Comparison of ENCODE assay signal across 49 mouse cellular contexts in the genomic region with DNA sequence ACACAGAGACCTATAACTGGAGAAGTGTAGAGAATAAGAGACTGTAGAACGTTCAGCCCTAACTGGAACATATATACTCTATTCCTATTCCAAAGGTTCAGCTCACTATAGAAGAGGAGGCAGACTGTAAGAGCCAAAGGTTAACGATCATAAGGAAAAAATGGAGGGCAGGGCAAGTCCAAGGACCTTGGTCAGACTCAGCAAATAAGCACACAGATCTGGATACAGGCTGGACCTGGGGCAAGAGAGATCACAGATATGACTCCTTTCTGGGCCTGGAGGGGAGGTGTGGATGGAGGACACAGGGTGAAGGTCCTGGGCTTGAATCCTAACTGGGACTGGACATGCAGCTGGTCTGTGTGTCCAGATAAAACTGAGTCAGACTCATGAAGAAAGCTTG. TPM values are rescaled to one million over a fixed set of nuclear protein-coding genes. Genes with fewer than 3 reads are reported as not detected.
"Had no signal": no experiment of that assay in that cellular context is flagged by ENCODE, and none has a peak within 500 bp of the region (broad histone marks: within the 10 kb centered on the region; RNA-seq: fewer than 3 reads in every experiment).

No protein-coding gene starts in this region.

- DNase-seq: heart, postnatal 10 days; heart, postnatal 14 days; heart, postnatal 36 days; heart, postnatal 4 days; kidney, adult 11 months; kidney, adult 18-20 months; kidney, adult 2 months; kidney, adult 8-10 months; kidney, adult 9 months; kidney, postnatal 10 days; kidney, postnatal 14 days; kidney, postnatal 25 days; kidney, postnatal 36 days; kidney, postnatal 4 days; layer of hippocampus, adult 9-11 months; layer of hippocampus, postnatal 36 days had no signal

- H3K27ac ChIP-seq: heart, embryonic 10.5 days; heart, embryonic 13.5 days; heart, embryonic 15.5 days; hindbrain, embryonic 10.5 days; hindbrain, embryonic 12.5 days; hindbrain, embryonic 13.5 days; hindbrain, embryonic 14.5 days; hindbrain, embryonic 15.5 days; hindbrain, postnatal 0 days; kidney, embryonic 15.5 days; kidney, postnatal 0 days; layer of hippocampus, adult 2 months; left cerebral cortex, adult 2 months had no signal

- H3K4me1 ChIP-seq: heart, embryonic 10.5 days; heart, embryonic 12.5 days; heart, embryonic 13.5 days; heart, embryonic 15.5 days; hindbrain, embryonic 10.5 days; hindbrain, embryonic 12.5 days; hindbrain, embryonic 13.5 days; hindbrain, embryonic 15.5 days; kidney, embryonic 15.5 days had no signal

- H3K27me3 ChIP-seq: heart, embryonic 12.5 days; heart, embryonic 13.5 days; heart, embryonic 15.5 days; hindbrain, embryonic 12.5 days; hindbrain, embryonic 13.5 days; hindbrain, embryonic 15.5 days; kidney, embryonic 15.5 days had no signal

- H3K36me3 ChIP-seq: heart, embryonic 10.5 days; heart, embryonic 12.5 days; heart, embryonic 13.5 days; heart, embryonic 15.5 days; hindbrain, embryonic 10.5 days; hindbrain, embryonic 12.5 days; hindbrain, embryonic 13.5 days; hindbrain, embryonic 15.5 days; kidney, embryonic 15.5 days had no signal

- H3K4me3 ChIP-seq: heart, embryonic 10.5 days; heart, embryonic 12.5 days; heart, embryonic 13.5 days; heart, embryonic 15.5 days; hindbrain, embryonic 10.5 days; hindbrain, embryonic 12.5 days; hindbrain, embryonic 13.5 days; hindbrain, embryonic 15.5 days; kidney, embryonic 15.5 days; layer of hippocampus, adult 2 months; left cerebral cortex, adult 2 months had no signal

- ATAC-seq: hindbrain, embryonic 16.5 days; hindbrain, postnatal 0 days; inflammation-experienced regulatory T-cells, adult 6 months had no signal

- H3K4me2 ChIP-seq: heart, embryonic 11.5 days; heart, embryonic 12.5 days; heart, embryonic 13.5 days; heart, embryonic 15.5 days; hindbrain, embryonic 12.5 days; hindbrain, embryonic 13.5 days; hindbrain, embryonic 14.5 days; hindbrain, embryonic 15.5 days; kidney, embryonic 15.5 days had no signal

- H3K9ac ChIP-seq: heart, embryonic 12.5 days; heart, embryonic 13.5 days; heart, embryonic 15.5 days; hindbrain, embryonic 12.5 days; hindbrain, embryonic 13.5 days; hindbrain, embryonic 14.5 days; hindbrain, embryonic 15.5 days; kidney, embryonic 15.5 days had no signal

- H3K9me3 ChIP-seq: heart, embryonic 10.5 days; heart, embryonic 12.5 days; heart, embryonic 13.5 days; heart, embryonic 15.5 days; hindbrain, embryonic 10.5 days; hindbrain, embryonic 12.5 days; hindbrain, embryonic 13.5 days; hindbrain, embryonic 15.5 days; kidney, embryonic 15.5 days had no signal

RNA-seq across cellular contexts. Expression of gene Olfr370, which starts 0.8 kb away (rescaled TPM):
- total RNA-seq: heart, adult 8-10 months; heart, postnatal 10 days; heart, postnatal 14 days; heart, postnatal 25 days; heart, postnatal 36 days; heart, postnatal 4 days; hematopoietic stem cell, adult 5-6 weeks; layer of hippocampus, adult 18-20 months; layer of hippocampus, adult 2 months; layer of hippocampus, adult 8-10 months; layer of hippocampus, postnatal 10 days; layer of hippocampus, postnatal 14 days; layer of hippocampus, postnatal 25 days; layer of hippocampus, postnatal 36 days; left cerebral cortex, adult 18-20 months; left cerebral cortex, adult 2 months had no signal
- polyA plus RNA-seq: heart, embryonic 10.5 days; heart, embryonic 11.5 days; heart, embryonic 12.5 days; heart, embryonic 13.5 days; heart, embryonic 14.5 days; heart, embryonic 15.5 days; heart, embryonic 16.5 days; heart, postnatal 0 days; hindbrain, postnatal 0 days; inflammation-experienced regulatory T-cells, adult 6 months; intestine, embryonic 14.5 days; kidney, adult 2 months; kidney, embryonic 14.5 days; kidney, embryonic 15.5 days; kidney, embryonic 16.5 days; kidney, postnatal 0 days; large intestine, adult 2 months had no signal
